Mouse (Mus musculus) spleen, adult 2 months (tissue): ENCODE measurements around the gene Itpr1.

Experiments
- CTCF ChIP-seq: fragments of 200-500 bp; IDR thresholded peaks from 2 replicates; pipeline ENCODE4 v1.5.1; 2011; ENCODE audit warnings: mild to moderate bottlenecking, inconsistent platforms; ENCODE audit not compliant: insufficient read depth, insufficient read length, insufficient replicate concordance; ENCODE audit errors: extremely low read depth
- POLR2A ChIP-seq: fragments of 200-500 bp; IDR thresholded peaks from 2 replicates; pipeline ENCODE4 v1.6.1; 2011; ENCODE audit warnings: low read depth, low read length, inconsistent platforms

DNA sequence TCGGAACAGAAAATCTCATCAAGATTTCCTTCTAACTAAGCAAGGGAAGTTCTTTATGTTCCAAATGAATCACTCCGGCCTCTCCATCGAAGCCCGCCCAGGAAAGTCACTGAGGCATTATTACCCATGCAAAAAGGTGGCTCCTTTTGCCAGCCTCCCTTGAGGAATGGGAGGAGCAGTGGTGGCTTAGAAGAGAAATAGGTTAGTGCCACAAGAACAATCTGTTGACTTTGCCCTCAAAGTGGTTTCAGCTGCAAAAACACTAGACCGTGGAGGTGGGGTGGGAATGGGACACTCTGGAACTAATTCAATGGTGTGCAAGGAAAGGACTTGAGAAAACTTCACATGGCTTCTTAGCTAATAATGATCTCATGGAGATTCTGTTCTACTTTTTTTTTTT lies 3.2 kb downstream of the Itpr1 start:
- TF ChIP-seq CTCF (no peak), POLR2A (no peak)
